Mouse (Mus musculus) intestine, postnatal 0 days (tissue): Measurements from ENCODE around the gene Ssbp4. TPM values are rescaled to one million over a fixed set of nuclear protein-coding genes. Genes with fewer than 3 reads are reported as not detected.

Experiments
- ATAC-seq: fragments of 200-750 bp; cut with Nextera tagmentation; 2 replicates; pipeline ENCODE4 v1.8.0; 2017; ENCODE audit warnings: mild to moderate bottlenecking, moderate TSS enrichment, moderate library complexity
- H3K27ac ChIP-seq: fragments of 300-500 bp; sonication (generic); 2 replicates; pipeline ENCODE4 v1.5.1; 2014; ENCODE audit warnings: mild to moderate bottlenecking, low read depth, low read length, moderate library complexity
- H3K27me3 ChIP-seq: fragments of 300-500 bp; sonication (generic); replicated peaks from 2 replicates; pipeline ENCODE4 v1.6.1; 2014; ENCODE audit warnings: low read length, mixed read lengths; ENCODE audit not compliant: control insufficient read depth, insufficient read depth
- H3K36me3 ChIP-seq: fragments of 300-500 bp; sonication (generic); 2 replicates; pipeline ENCODE4 v1.6.1; 2014; ENCODE audit warnings: mild to moderate bottlenecking, moderate library complexity; ENCODE audit not compliant: control insufficient read depth, insufficient read depth
- H3K4me1 ChIP-seq: fragments of 300-500 bp; sonication (generic); replicated peaks from 2 replicates; pipeline ENCODE4 v1.6.1; 2014; ENCODE audit warnings: antibody characterized with exemption, low read length, mixed read lengths; ENCODE audit not compliant: control insufficient read depth, insufficient read depth
- H3K4me2 ChIP-seq: fragments of 300-500 bp; sonication (generic); replicated peaks from 2 replicates; pipeline ENCODE4 v1.6.1; 2014; ENCODE audit warnings: low read depth, mild to moderate bottlenecking, moderate library complexity
- H3K4me3 ChIP-seq: fragments of 300-500 bp; sonication (generic); 2 replicates; pipeline ENCODE4 v1.5.1; 2014; ENCODE audit warnings: low read depth, low read length
- H3K9ac ChIP-seq: fragments of 300-500 bp; sonication (generic); 2 replicates; pipeline ENCODE4 v1.6.1; 2014; ENCODE audit warnings: mild to moderate bottlenecking, low read depth, low read length
- H3K9me3 ChIP-seq: fragments of 300-500 bp; sonication (generic); 2 replicates; pipeline ENCODE4 v1.6.1; 2016; ENCODE audit warnings: mixed run types; ENCODE audit not compliant: control insufficient read depth
- CTCF ChIP-seq: sonication (generic); IDR thresholded peaks from 2 replicates; pipeline ENCODE4 v1.5.1; 2016; ENCODE audit warnings: low read depth, mild to moderate bottlenecking, control low read depth, antibody characterized with exemption, moderate library complexity
- WGBS: fragments of 180-500 bp; shearing (Covaris S2); extraction: QIAGEN DNeasy Blood & Tissue Kit; methylation state at CpG from one replicate; pipeline ENCODE4 v1.1.7; 2014; 5-methylcytosine and 5-hydroxymethylcytosine counted together
- polyA plus RNA-seq: library from polyadenylated mRNA; unstranded; fragments of >200 nt; fragmentation: Nextera tagmentation; extraction: Ambion mirVana; gene quantifications from 2 replicates; pipeline ENCODE4 v1.2.1, GENCODE M21; 2015

The Ssbp4 gene
- polyA plus RNA-seq, 1 experiment from 2014 or later = 65.3 TPM

DNA sequence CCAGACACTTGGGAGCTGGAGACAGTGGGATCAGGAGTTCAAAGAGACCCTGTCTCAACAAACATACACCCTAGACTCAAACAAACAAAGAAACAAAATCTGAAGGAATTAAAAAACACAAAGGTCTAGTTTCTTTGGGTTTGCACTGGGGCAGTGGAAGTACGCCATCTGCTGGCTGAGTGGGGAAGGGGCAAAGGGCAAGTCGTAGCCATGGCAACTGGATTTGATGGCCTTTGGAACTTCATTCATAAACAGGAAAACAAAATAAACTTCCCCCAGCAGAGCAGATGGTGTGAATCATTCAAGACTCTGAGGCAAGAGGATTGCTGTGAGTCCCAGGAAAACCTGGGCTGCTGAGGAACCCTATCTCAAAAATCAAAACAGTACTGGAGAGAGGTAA lies 44.6 kb upstream of the Ssbp4 start:
- peak; percentile 93 for TF ChIP-seq CTCF
- 34% methylated on average over 2 of the region's 2 CpGs for WGBS
- Histone ChIP-seq H3K4me2 (no peak overlapping the region), H3K4me3 (no peak overlapping the region), H3K36me3 (peaks cover 57% of the 10 kb centered on the region), H3K9me3 (no peaks in the 10 kb centered on the region), H3K27ac (peak overlapping the region; percentile 31), H3K9ac (no peak overlapping the region), H3K27me3 (no peaks in the 10 kb centered on the region), H3K4me1 (peaks cover 15% of the 10 kb centered on the region; the same call in 1 of the 2 replicates)
- peak; percentile 49 for ATAC-seq

- H3K9ac ChIP-seq = no peak overlapping the region
- no peaks in the 10 kb centered on the region for H3K9me3 ChIP-seq
- WGBS = 81% methylated on average over 17 of the region's 17 CpGs
- ATAC-seq = no peak
- H3K36me3 ChIP-seq = peaks cover 39% of the 10 kb centered on the region
- peak overlapping the region; percentile 46 for H3K27ac ChIP-seq
- H3K4me1 ChIP-seq = peaks cover 19% of the 10 kb centered on the region; the same call in 1 of the 2 replicates
- no peak overlapping the region for H3K4me3 ChIP-seq
- no peaks in the 10 kb centered on the region for H3K27me3 ChIP-seq
- no peak overlapping the region for H3K4me2 ChIP-seq
- no peak for TF ChIP-seq CTCF
Observed at GRCm38 (mm10) chr8:70650351-70650750, 41.7 kb upstream of the Ssbp4 start.

GRCm38 (mm10) chr8:70649324-70649723 lies 40.7 kb upstream of the Ssbp4 start:
- peaks cover 33% of the 10 kb centered on the region for H3K36me3 ChIP-seq
- ATAC-seq = peak; percentile 41
- H3K9ac ChIP-seq = no peak overlapping the region
- H3K4me2 ChIP-seq = no peak overlapping the region
- no peaks in the 10 kb centered on the region for H3K27me3 ChIP-seq
- peaks cover 19% of the 10 kb centered on the region; the same call in 1 of the 2 replicates for H3K4me1 ChIP-seq
- no peak overlapping the region for H3K4me3 ChIP-seq
- TF ChIP-seq CTCF = 0 out of 2 replicates have a peak, but pooled peaks have one; percentile 2
- WGBS = 29% methylated on average over 4 of the region's 4 CpGs
- H3K9me3 ChIP-seq = no peaks in the 10 kb centered on the region
- H3K27ac ChIP-seq = peak overlapping the region; percentile 41

DNA sequence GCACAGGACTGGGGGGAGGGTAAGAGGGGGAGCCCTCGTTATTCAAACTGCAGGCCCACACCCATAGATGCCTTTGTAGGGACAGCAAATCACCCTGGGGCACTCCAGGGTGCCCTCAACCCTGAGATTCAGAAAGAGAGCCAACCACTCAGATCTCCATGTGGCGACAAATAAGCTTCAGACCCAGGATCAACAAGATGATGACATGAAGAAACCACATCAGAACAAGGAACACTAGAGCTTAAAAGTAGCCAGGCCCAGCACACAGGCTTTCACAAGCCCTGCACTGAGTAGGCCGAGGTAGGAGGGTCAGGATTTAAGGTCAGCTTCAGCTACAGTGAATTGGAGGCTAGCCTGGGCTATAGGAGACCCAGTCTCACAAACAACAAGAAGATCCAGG lies 40.2 kb upstream of the Ssbp4 start:
- 45% methylated on average over 3 of the region's 3 CpGs for WGBS
- peak overlapping the region; percentile 41 for H3K27ac ChIP-seq
- no peak overlapping the region for H3K4me3 ChIP-seq
- H3K27me3 ChIP-seq = no peaks in the 10 kb centered on the region
- peaks cover 33% of the 10 kb centered on the region for H3K36me3 ChIP-seq
- ATAC-seq = no peak
- peaks cover 19% of the 10 kb centered on the region; the same call in 1 of the 2 replicates for H3K4me1 ChIP-seq
- H3K9me3 ChIP-seq = no peaks in the 10 kb centered on the region
- H3K9ac ChIP-seq = no peak overlapping the region
- no peak for TF ChIP-seq CTCF
- H3K4me2 ChIP-seq = no peak overlapping the region

GRCm38 (mm10) chr8:70648164-70648442 lies 39.4 kb upstream of the Ssbp4 start:
- H3K9ac ChIP-seq = no peak overlapping the region
- H3K4me2 ChIP-seq = no peak overlapping the region
- H3K4me1 ChIP-seq = peaks cover 19% of the 10 kb centered on the region; the same call in 1 of the 2 replicates
- H3K4me3 ChIP-seq = no peak overlapping the region
- WGBS = 29% methylated on average over 1 of the region's 1 CpGs
- peaks cover 33% of the 10 kb centered on the region for H3K36me3 ChIP-seq
- ATAC-seq = no peak
- no peaks in the 10 kb centered on the region for H3K9me3 ChIP-seq
- H3K27ac ChIP-seq = 0 out of 2 replicates have a peak overlapping the region, but pooled peaks have one; percentile 41
- H3K27me3 ChIP-seq = no peaks in the 10 kb centered on the region
- no peak for TF ChIP-seq CTCF

GRCm38 (mm10) chr8:70647343-70648163 lies 38.9 kb upstream of the Ssbp4 start:
- no peak overlapping the region for H3K27ac ChIP-seq
- H3K9ac ChIP-seq = 0 out of 2 replicates have a peak overlapping the region, but pooled peaks have one; percentile 26

More at GRCm38 (mm10) chr8:70647343-70648163, 38.9 kb upstream of the Ssbp4 start:
- H3K36me3 ChIP-seq = peaks cover 27% of the 10 kb centered on the region
- no peaks in the 10 kb centered on the region for H3K27me3 ChIP-seq
- no peak for TF ChIP-seq CTCF
- H3K4me3 ChIP-seq = no peak overlapping the region
- H3K4me1 ChIP-seq = peaks cover 19% of the 10 kb centered on the region; the same call in 1 of the 2 replicates
- H3K9me3 ChIP-seq = no peaks in the 10 kb centered on the region
- ATAC-seq = no peak
- H3K4me2 ChIP-seq = no peak overlapping the region
- 59% methylated on average over 8 of the region's 8 CpGs for WGBS
